Comparison of ENCODE assay signal across 11 mouse cellular contexts in the genomic region with DNA sequence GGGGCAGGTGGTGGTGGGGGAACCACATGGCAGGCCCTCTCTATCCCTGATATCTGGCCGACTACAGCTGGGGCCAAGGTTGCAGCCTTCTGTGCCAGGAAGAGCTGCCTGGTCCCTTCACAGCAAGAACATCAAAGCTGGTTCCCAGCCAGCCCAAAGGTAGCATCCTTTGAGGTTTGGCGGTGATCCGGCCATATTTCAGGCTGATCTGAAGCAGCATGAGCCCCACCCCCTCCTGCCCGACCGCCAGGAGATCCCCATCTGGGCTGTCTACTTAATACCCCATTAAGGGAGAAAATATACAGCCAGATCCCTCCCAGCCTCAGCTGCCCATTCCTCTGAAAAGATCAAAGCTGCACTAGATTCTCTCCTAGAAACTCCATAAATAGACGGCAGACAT. TPM values are rescaled to one million over a fixed set of nuclear protein-coding genes. Genes with fewer than 3 reads are reported as not detected.
DNase-seq lines count a peak whose midpoint lies in the region; ATAC-seq lines count a peak whose summit lies in the region.
"Had no signal": no experiment of that assay in that cellular context is flagged by ENCODE, and none has a peak within 500 bp of the region (broad histone marks: within the 10 kb centered on the region; RNA-seq: fewer than 3 reads in every experiment).

No protein-coding gene starts in this region.

- H3K36me3 ChIP-seq in hindbrain, embryonic 11.5 days (ENCODE audit: control insufficient read depth, insufficient read depth, low read length) = no peaks in the 10 kb centered on the region
- no peaks in the 10 kb centered on the region for H3K36me3 ChIP-seq in hindbrain, embryonic 14.5 days (replicated peaks; ENCODE audit: control insufficient read depth, insufficient read depth)
- H3K36me3 ChIP-seq in embryonic facial prominence, embryonic 12.5 days = no peaks in the 10 kb centered on the region
- no peaks in the 10 kb centered on the region for H3K36me3 ChIP-seq in limb, embryonic 12.5 days
- no peaks in the 10 kb centered on the region for H3K36me3 ChIP-seq in neural tube, embryonic 14.5 days (ENCODE audit: control insufficient read depth, insufficient read depth, low read length)
- H3K36me3 ChIP-seq: liver, embryonic 13.5 days had no signal

- H3K4me3 ChIP-seq in hindbrain, embryonic 11.5 days (ENCODE audit: low read depth, low read length) = no peak overlapping the region
- H3K4me3 ChIP-seq in hindbrain, embryonic 14.5 days (replicated peaks; ENCODE audit: low read length) = no peak overlapping the region
- H3K4me3 ChIP-seq in embryonic facial prominence, embryonic 12.5 days = no peak overlapping the region
- H3K4me3 ChIP-seq in limb, embryonic 12.5 days (replicated peaks) = no peak overlapping the region
- no peak overlapping the region for H3K4me3 ChIP-seq in neural tube, embryonic 14.5 days (ENCODE audit: low read depth, low read length)
- H3K4me3 ChIP-seq: liver, embryonic 13.5 days had no signal

- H3K4me2 ChIP-seq in hindbrain, embryonic 11.5 days (replicated peaks; ENCODE audit: low read depth, low read length) = no peak overlapping the region
- no peak overlapping the region for H3K4me2 ChIP-seq in hindbrain, embryonic 14.5 days (replicated peaks)
- no peak overlapping the region for H3K4me2 ChIP-seq in embryonic facial prominence, embryonic 12.5 days (replicated peaks)
- H3K4me2 ChIP-seq in limb, embryonic 12.5 days = peak overlapping the region; percentile 23; the same call in 1 of the 2 replicates
- no peak overlapping the region for H3K4me2 ChIP-seq in neural tube, embryonic 14.5 days (ENCODE audit: low read depth, low read length)
- H3K4me2 ChIP-seq: liver, embryonic 13.5 days had no signal

- intact Hi-C loops in heart, postnatal 25 days (cut with DNase I) = no loop called here

- H3K9ac ChIP-seq in hindbrain, embryonic 11.5 days (ENCODE audit: low read depth, low read length) = no peak overlapping the region
- H3K9ac ChIP-seq in hindbrain, embryonic 14.5 days = no peak overlapping the region
- no peak overlapping the region for H3K9ac ChIP-seq in embryonic facial prominence, embryonic 12.5 days
- H3K9ac ChIP-seq in limb, embryonic 12.5 days (replicated peaks) = no peak overlapping the region
- H3K9ac ChIP-seq in neural tube, embryonic 14.5 days (replicated peaks; ENCODE audit: low read depth, low read length) = no peak overlapping the region
- H3K9ac ChIP-seq: liver, embryonic 13.5 days had no signal

- WGBS in hindbrain, embryonic 11.5 days = 41% methylated on average over 6 of the region's 6 CpGs
- WGBS in hindbrain, embryonic 14.5 days = 17% methylated on average over 6 of the region's 6 CpGs
- 9% methylated on average over 6 of the region's 6 CpGs for WGBS in embryonic facial prominence, embryonic 12.5 days
- 3% methylated on average over 6 of the region's 6 CpGs for WGBS in limb, embryonic 12.5 days
- 4% methylated on average over 6 of the region's 6 CpGs for WGBS in neural tube, embryonic 14.5 days

- DNase-seq in hindbrain, embryonic 11.5 days (ENCODE audit: low spot score) = peak; percentile 37
- no peak for DNase-seq in hindbrain, embryonic 14.5 days (ENCODE audit: low spot score)
- DNase-seq in thymus, postnatal 36 days = no peak
- DNase-seq in adipocyte (ENCODE audit: low spot score) = no peak
- no peak for DNase-seq in heart, postnatal 25 days (ENCODE audit: low spot score)
- DNase-seq: cerebellum, postnatal 25 days; kidney, postnatal 10 days; liver, embryonic 13.5 days had no signal

- peaks cover 21% of the 10 kb centered on the region for H3K27me3 ChIP-seq in hindbrain, embryonic 11.5 days (ENCODE audit: control insufficient read depth, insufficient read depth, low read length)
- no peaks in the 10 kb centered on the region for H3K27me3 ChIP-seq in hindbrain, embryonic 14.5 days (ENCODE audit: control insufficient read depth, insufficient read depth, low read length)
- H3K27me3 ChIP-seq in embryonic facial prominence, embryonic 12.5 days = no peaks in the 10 kb centered on the region
- peaks cover 58% of the 10 kb centered on the region for H3K27me3 ChIP-seq in limb, embryonic 12.5 days
- H3K27me3 ChIP-seq in neural tube, embryonic 14.5 days (ENCODE audit: control insufficient read depth, insufficient read depth, low read length) = peaks cover 2% of the 10 kb centered on the region; the same call in 1 of the 2 replicates

- H3K27ac ChIP-seq in hindbrain, embryonic 11.5 days (ENCODE audit: low read depth, low read length) = peak overlapping the region; percentile 10; the same call in 1 of the 2 replicates
- no peak overlapping the region; the same call in 1 of the 2 replicates for H3K27ac ChIP-seq in hindbrain, embryonic 14.5 days
- 0 out of 2 replicates have a peak overlapping the region, but pooled peaks have one; percentile 54 for H3K27ac ChIP-seq in embryonic facial prominence, embryonic 12.5 days
- peak overlapping the region; percentile 60 for H3K27ac ChIP-seq in limb, embryonic 12.5 days
- H3K27ac ChIP-seq in neural tube, embryonic 14.5 days (ENCODE audit: low read depth, low read length) = peak overlapping the region; percentile 4; the same call in 1 of the 2 replicates
- H3K27ac ChIP-seq: liver, embryonic 13.5 days had no signal

- H3K9me3 ChIP-seq in hindbrain, embryonic 11.5 days (ENCODE audit: control insufficient read depth, low read length) = no peaks in the 10 kb centered on the region
- no peaks in the 10 kb centered on the region for H3K9me3 ChIP-seq in hindbrain, embryonic 14.5 days (ENCODE audit: control insufficient read depth, low read length)
- H3K9me3 ChIP-seq in embryonic facial prominence, embryonic 12.5 days = no peaks in the 10 kb centered on the region
- H3K9me3 ChIP-seq in limb, embryonic 12.5 days = no peaks in the 10 kb centered on the region
- no peaks in the 10 kb centered on the region for H3K9me3 ChIP-seq in neural tube, embryonic 14.5 days (ENCODE audit: control insufficient read depth, low read length)
- H3K9me3 ChIP-seq: liver, embryonic 13.5 days had no signal

- no peak for ATAC-seq in hindbrain, embryonic 11.5 days (ENCODE audit: low FRiP score)
- ATAC-seq in hindbrain, embryonic 14.5 days (ENCODE audit: low FRiP score) = no peak
- no peak for ATAC-seq in embryonic facial prominence, embryonic 12.5 days (ENCODE audit: insufficient number of reproducible peaks, insufficient read depth, low FRiP score, low TSS enrichment)
- no peak for ATAC-seq in limb, embryonic 12.5 days (ENCODE audit: insufficient number of reproducible peaks, insufficient read depth, low FRiP score, low TSS enrichment, low read depth)
- no peak for ATAC-seq in neural tube, embryonic 14.5 days (ENCODE audit: low read depth)

- H3K4me1 ChIP-seq in hindbrain, embryonic 11.5 days (replicated peaks; ENCODE audit: control insufficient read depth, insufficient read depth, low read length) = peaks cover 25% of the 10 kb centered on the region
- peaks cover 81% of the 10 kb centered on the region for H3K4me1 ChIP-seq in hindbrain, embryonic 14.5 days (replicated peaks; ENCODE audit: control insufficient read depth, insufficient read depth, low read length)
- H3K4me1 ChIP-seq in embryonic facial prominence, embryonic 12.5 days = peaks cover 82% of the 10 kb centered on the region
- H3K4me1 ChIP-seq in limb, embryonic 12.5 days (replicated peaks) = peaks cover 80% of the 10 kb centered on the region
- H3K4me1 ChIP-seq in neural tube, embryonic 14.5 days (ENCODE audit: control insufficient read depth, insufficient read depth, low read length) = peaks cover 76% of the 10 kb centered on the region
- H3K4me1 ChIP-seq: liver, embryonic 13.5 days had no signal

RNA-seq across cellular contexts. Expression of a gene that starts 59.6 kb away (rescaled TPM):
- 12.6 and 14.8 TPM in 2 replicates for polyA plus RNA-seq in hindbrain, embryonic 11.5 days (2014; fragmentation: Nextera tagmentation; extraction: Ambion mirVana)
- polyA plus RNA-seq in hindbrain, embryonic 14.5 days (2014; fragmentation: Nextera tagmentation; extraction: Ambion mirVana) = 14.0 TPM in 2 replicates
- polyA plus RNA-seq in embryonic facial prominence, embryonic 12.5 days (2016; fragmentation: Nextera tagmentation; extraction: Ambion mirVana) = 13.9 and 15.1 TPM in 2 replicates
- polyA plus RNA-seq in limb, embryonic 12.5 days (2016; fragmentation: Nextera tagmentation; extraction: Ambion mirVana) = 12.1 and 13.6 TPM in 2 replicates
- polyA plus RNA-seq in neural tube, embryonic 14.5 days (2014; fragmentation: Nextera tagmentation; extraction: Ambion mirVana) = 15.4 and 16.3 TPM in 2 replicates
- total RNA-seq in heart, postnatal 25 days (2021) = 10 to 100 TPM; 52.2 to 55.8 TPM
